Mouse (Mus musculus) skeletal muscle tissue, postnatal 0 days (tissue): Measurements from ENCODE around the gene Cxcl5. TPM values are rescaled to one million over a fixed set of nuclear protein-coding genes. Genes with fewer than 3 reads are reported as not detected.

Experiments used
- microRNA-seq, 2 experiments: library from miRNA; unstranded; fragments of <30 nt; microRNA quantifications; one replicate each; pipeline ENCODE4; 2016
- polyA plus RNA-seq: library from polyadenylated mRNA; unstranded; fragments of >200 nt; fragmentation: Nextera tagmentation; extraction: Ambion mirVana; gene quantifications from 2 replicates; pipeline ENCODE4 v1.2.1, GENCODE M21; 2015

Gene Cxcl5
- polyA plus RNA-seq = not detected in 2 replicates

DNA sequence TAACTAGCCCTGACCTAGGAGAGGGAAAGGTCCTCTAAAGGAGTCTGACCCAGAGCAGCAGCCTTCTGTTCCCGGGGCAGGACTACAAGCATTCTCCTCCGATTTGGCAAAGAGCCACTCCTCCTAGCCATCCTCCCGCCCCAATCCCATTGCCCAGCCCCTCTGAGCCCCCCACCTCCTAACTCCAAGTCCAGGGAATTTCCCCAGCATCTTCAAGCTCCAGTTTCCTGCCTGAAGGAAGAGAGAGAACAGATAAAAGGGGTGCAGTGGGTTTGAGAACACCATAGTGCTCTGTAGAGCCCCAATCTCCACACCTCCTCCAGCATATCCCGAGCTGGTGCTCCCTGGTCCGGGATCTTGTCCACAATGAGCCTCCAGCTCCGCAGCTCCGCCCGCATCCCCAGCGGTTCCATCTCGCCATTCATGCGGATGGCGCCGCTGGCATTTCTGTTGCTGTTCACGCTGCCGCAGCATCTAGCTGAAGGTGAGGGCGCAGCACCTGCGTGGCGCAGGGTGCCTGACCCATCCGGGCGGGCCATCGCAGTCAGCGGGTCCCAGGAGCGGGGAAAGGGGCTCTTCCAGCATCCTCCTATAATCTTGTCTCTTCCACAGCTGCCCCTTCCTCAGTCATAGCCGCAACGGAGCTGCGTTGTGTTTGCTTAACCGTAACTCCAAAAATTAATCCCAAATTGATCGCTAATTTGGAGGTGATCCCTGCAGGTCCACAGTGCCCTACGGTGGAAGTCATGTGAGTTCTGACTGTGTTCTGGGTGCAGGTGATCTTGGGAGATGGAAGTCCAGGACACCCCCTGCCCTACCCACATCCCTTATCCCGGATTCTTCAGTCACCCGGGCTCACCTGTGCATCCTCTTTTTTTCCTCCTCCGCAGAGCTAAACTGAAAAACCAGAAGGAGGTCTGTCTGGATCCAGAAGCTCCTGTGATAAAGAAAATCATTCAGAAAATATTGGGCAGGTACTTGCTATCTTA, at the start of gene Cxcl5:
TSS of gene Cxcl5 (plus strand) at position 284 of the 989 bp plus-strand sequence.

DNA sequence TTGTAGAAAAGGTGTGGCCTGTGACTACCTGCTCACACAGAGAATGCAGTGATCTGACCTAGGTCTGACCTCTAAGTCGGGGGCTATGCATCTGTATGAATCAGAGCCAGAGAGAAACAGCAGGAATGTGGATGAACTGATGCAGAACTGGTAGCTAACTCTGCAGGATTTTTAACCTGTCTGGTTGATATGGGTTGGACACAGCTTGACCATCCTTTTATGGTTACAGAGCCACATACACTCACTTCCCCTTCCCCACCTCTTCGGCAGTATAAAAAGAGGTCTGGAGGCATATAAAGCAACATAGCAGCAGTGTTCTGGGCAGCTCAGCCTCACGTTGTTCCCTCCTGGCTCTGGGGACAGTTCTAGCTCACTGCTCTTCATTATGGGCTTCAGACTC, 9.1 kb downstream of the Cxcl5 start, which contains the start of gene Ppbp:
TSS of gene Ppbp (plus strand) at position 301 of the 400 bp plus-strand sequence.

DNA sequence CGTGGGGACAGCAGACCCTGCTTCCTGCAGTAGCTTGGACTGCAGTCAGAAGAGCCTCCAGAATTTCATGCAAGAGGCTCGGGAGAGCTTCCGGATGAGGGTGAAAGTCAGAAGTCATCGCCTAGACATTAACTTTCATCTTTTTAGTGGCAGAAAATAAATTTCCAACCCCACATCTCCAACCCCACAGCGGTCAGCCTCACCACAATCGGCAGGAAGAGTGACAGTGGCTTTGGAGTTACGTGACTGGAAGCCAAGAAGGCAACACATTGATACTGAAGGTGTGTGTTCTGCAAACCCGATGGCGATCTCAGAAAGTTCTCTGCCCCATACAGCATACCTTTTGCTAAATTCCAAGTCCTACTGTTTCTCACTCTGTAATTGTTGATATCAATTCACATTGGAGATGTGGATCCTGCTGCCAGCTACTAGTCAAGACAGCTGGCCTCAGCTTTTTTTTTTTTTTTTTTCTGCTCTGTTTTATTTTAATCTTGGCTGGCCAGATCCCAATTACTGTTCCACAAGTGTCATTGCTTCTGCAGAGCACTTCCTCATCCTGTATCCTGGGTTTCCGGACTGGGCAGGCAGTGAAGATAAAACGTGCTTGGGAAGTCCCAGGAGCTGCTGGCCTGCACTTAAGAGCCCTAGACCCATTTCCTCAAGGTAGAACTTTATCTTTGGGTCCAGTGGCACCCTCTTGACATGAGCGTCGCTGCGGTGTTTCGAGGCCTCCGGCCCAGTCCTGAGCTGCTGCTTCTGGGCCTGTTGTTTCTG, 12.9 kb downstream of the Cxcl5 start, which contains the start of gene Pf4:
TSS of gene Pf4 (plus strand) at position 556 of the 774 bp plus-strand sequence.

DNA sequence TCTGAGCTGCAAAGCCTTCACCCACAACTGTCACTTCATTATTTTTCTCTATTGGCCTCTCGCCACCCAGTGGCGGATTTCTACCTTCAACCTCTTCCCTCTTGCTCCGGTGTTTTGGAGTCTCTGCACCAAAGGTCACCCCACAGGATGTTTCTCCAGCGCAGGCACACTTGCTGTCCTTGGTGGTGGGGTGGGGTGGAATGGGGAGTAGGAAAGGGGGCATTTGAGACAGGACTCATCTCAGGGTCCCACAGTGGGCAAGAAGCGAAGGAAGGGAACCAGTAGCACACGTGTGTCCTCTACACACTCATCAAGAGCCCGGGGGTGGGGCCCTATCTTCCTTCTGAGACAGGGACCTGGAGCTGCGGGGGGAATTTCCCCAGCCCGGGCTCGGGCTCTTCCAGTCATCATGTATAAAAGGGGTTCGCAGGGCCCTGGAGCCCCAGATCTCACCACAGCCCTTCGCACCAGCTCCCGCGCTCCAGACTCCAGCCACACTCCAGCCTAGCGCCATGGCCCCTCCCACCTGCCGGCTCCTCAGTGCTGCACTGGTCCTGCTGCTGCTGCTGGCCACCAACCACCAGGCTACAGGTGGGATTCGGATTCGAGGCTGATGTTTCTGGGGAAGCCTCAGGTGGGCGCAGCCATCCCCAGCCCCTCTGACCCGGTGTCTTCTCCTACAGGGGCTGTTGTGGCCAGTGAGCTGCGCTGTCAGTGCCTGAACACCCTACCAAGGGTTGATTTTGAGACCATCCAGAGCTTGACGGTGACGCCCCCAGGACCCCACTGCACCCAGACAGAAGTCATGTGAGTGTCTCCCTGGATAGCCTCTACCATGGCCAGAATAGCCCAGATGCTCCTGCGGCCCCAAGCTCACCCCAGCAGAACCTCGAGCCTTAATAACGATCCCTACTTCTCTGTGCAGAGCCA, 26.8 kb downstream of the Cxcl5 start, which contains the start of gene Cxcl3:
TSS of gene Cxcl3 (plus strand) at position 445 of the 930 bp plus-strand sequence.

DNA sequence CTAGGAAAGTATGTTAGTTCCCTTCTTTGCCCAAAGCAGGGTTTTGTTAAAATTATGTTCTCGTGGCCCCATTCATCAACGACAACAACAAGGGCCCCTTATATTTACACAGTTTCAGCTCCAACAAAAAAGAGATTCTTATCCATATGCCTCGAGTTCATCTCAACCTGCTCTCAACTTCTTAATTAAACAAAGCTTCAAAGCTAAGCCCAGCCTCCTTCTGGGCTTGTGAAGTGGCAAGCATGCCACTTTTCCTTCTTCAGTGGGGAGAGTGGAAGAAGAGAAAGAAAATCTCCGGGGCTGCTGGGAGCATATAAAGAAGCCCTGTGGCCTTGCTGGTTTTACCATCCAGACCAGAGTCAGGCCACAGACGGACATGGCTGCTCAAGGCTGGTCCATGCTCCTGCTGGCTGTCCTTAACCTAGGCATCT, 35.0 kb downstream of the Cxcl5 start, which contains the start of gene Cxcl15:
TSS of gene Cxcl15 (plus strand) at position 340 of the 431 bp plus-strand sequence.

Small RNA genes within 50 kb of the gene (microRNA-seq; reads per million reads assigned to microRNA genes)
- 0 reads per million in 2 experiments for gene Gm24322

Other genes with a start within 250 kb of the Cxcl5 start
- not detected in 2 replicates for gene Afm, start 240.4 kb upstream of the Cxcl5 start, polyA plus RNA-seq
- not detected in 2 replicates for gene 5830473C10Rik, start 198.3 kb upstream of the Cxcl5 start, polyA plus RNA-seq
- gene Rassf6, start 118.7 kb upstream of the Cxcl5 start, polyA plus RNA-seq = 0.21 and 1.2 TPM in 2 replicates
- gene Ppbp, start 9.2 kb downstream of the Cxcl5 start, polyA plus RNA-seq = 2.2 and 3.5 TPM in 2 replicates
- 257 and 400 TPM in 2 replicates for gene Pf4, start 13.1 kb downstream of the Cxcl5 start, polyA plus RNA-seq
- not detected in 2 replicates for gene Cxcl3, start 26.7 kb downstream of the Cxcl5 start, polyA plus RNA-seq
- gene Cxcl15, start 35.2 kb downstream of the Cxcl5 start, polyA plus RNA-seq = not detected in 2 replicates
- gene Cxcl1, start 131.9 kb downstream of the Cxcl5 start, polyA plus RNA-seq = 0.62 and 1.3 TPM in 2 replicates
- not detected in 2 replicates for gene Cxcl2, start 144.5 kb downstream of the Cxcl5 start, polyA plus RNA-seq
- 23.2 and 26.4 TPM in 2 replicates for gene Mthfd2l, start 171.8 kb downstream of the Cxcl5 start, polyA plus RNA-seq